Mouse (Mus musculus): ENCODE results near the gene Nfil3. TPM values are rescaled to one million over a fixed set of nuclear protein-coding genes. Genes with fewer than 3 reads are reported as not detected.

Nfil3 gene
- total RNA-seq, 4 experiments from 2014 or later = 7.3 to 22.4 (median 9.0) TPM

GRCm38 (mm10) chr13:52930582-52930981 lies 50.3 kb downstream of the Nfil3 start:
- no peak for DNase-seq

GRCm38 (mm10) chr13:52929209-52930171 lies 51.4 kb downstream of the Nfil3 start, which contains the start of gene Auh:
Auh (minus strand) TSS chr13:52929681.
- peak; percentile 69 for DNase-seq

- DNase-seq = no peak
Observed at GRCm38 (mm10) chr13:52928392-52928791, 52.5 kb downstream of the Nfil3 start.

- no peak for DNase-seq
Observed at GRCm38 (mm10) chr13:52924457-52924856, 56.4 kb downstream of the Nfil3 start.

- no peak for DNase-seq
Observed at GRCm38 (mm10) chr13:52921966-52922365, 58.9 kb downstream of the Nfil3 start.

- no peak for DNase-seq
Observed at GRCm38 (mm10) chr13:52921065-52921825, 59.6 kb downstream of the Nfil3 start.

GRCm38 (mm10) chr13:52919790-52920352 lies 61.0 kb downstream of the Nfil3 start:
- no peak for DNase-seq

GRCm38 (mm10) chr13:52918333-52918732 lies 62.5 kb downstream of the Nfil3 start:
- DNase-seq = no peak

Other genes starting within 250 kb of the Nfil3 start
- gene Auh, start 51.4 kb downstream of the Nfil3 start, total RNA-seq (2022) = 100 to 1,000 TPM; 136 to 150 (median 143) TPM